Mouse (Mus musculus) small intestine, adult 2 months (tissue): ENCODE measurements around the gene Cd247.

Source experiments
- CTCF ChIP-seq: fragments of 200-500 bp; IDR thresholded peaks from 2 replicates; pipeline ENCODE4 v1.5.1; 2012; ENCODE audit warnings: low read depth, mild to moderate bottlenecking, control low read depth, inconsistent platforms, low read length, moderate library complexity, mixed read lengths; ENCODE audit not compliant: insufficient replicate concordance, insufficient read length; ENCODE audit errors: extremely low read depth
- POLR2A ChIP-seq: fragments of 200-500 bp; IDR thresholded peaks from 2 replicates; pipeline ENCODE4 v1.6.1; 2012; ENCODE audit warnings: low read depth, mild to moderate bottlenecking, control low read depth, inconsistent platforms, low read length, moderate library complexity

DNA sequence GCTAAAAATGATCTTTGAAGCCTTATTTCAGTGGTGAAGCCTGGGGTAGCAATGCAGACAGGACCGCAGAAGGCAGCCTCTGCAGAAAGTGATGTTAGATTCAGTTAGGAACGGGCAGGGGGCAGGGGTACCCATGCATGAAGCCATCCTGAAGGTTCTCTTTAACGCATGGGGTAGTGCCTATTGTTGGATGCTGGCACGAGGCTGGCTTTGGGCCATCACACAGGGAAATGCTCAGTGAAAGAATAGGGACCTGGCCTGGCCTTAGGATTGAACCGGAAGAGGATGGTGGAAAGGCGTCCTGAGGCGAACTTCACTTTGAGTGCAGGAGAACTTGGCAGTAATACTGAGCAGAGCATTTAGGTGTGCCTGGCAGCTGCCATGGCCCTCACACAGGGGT, 73.6 kb downstream of the Cd247 start:
- no peak for TF ChIP-seq CTCF
- TF ChIP-seq POLR2A: no peak
